Mouse (Mus musculus) liver, embryonic 11.5 days (tissue): Measurements from ENCODE around the gene Zranb3. TPM values are rescaled to one million over a fixed set of nuclear protein-coding genes. Genes with fewer than 3 reads are reported as not detected.

Experiments
- ATAC-seq: fragments of 200-750 bp; cut with Nextera tagmentation; replicated peaks from 2 replicates; pipeline ENCODE4 v1.8.0; 2017; ENCODE audit warnings: moderate number of reproducible peaks, mild to moderate bottlenecking, moderate TSS enrichment, moderate library complexity; ENCODE audit not compliant: low FRiP score
- DNase-seq: peaks from one replicate; pipeline ENCODE4 v3.0.0-alpha.2; 2017; ENCODE audit warnings: low spot score
- H3K27ac ChIP-seq: fragments of 300-500 bp; sonication (generic); 2 replicates; pipeline ENCODE4 v1.5.1; 2014; ENCODE audit warnings: mild to moderate bottlenecking, low read depth, low read length, control low read depth
- H3K27me3 ChIP-seq: fragments of 300-500 bp; sonication (generic); replicated peaks from 2 replicates; pipeline ENCODE4 v1.6.1; 2014; ENCODE audit warnings: low read length, mixed read lengths; ENCODE audit not compliant: control insufficient read depth, insufficient read depth
- H3K36me3 ChIP-seq: fragments of 300-500 bp; sonication (generic); 2 replicates; pipeline ENCODE4 v1.6.1; 2014; ENCODE audit warnings: mild to moderate bottlenecking, low read length, moderate library complexity, mixed read lengths; ENCODE audit not compliant: control insufficient read depth, insufficient read depth
- H3K4me1 ChIP-seq: fragments of 300-500 bp; sonication (generic); replicated peaks from 2 replicates; pipeline ENCODE4 v1.6.1; 2014; ENCODE audit warnings: low read length, mixed read lengths; ENCODE audit not compliant: control insufficient read depth, insufficient read depth
- H3K4me2 ChIP-seq: fragments of 300-500 bp; sonication (generic); 2 replicates; pipeline ENCODE4 v1.6.1; 2014; ENCODE audit warnings: mild to moderate bottlenecking, control low read depth, moderate library complexity
- H3K4me3 ChIP-seq: fragments of 300-500 bp; sonication (generic); 2 replicates; pipeline ENCODE4 v1.5.1; 2014; ENCODE audit warnings: low read depth, low read length, control low read depth
- H3K9ac ChIP-seq: fragments of 300-500 bp; sonication (generic); 2 replicates; pipeline ENCODE4 v1.6.1; 2014; ENCODE audit warnings: low read depth, low read length, control low read depth
- H3K9me3 ChIP-seq: fragments of 300-500 bp; sonication (generic); 2 replicates; pipeline ENCODE4 v1.6.1; 2016; ENCODE audit warnings: low read length, inconsistent platforms, mixed read lengths; ENCODE audit not compliant: control insufficient read depth
- WGBS: fragments of 180-500 bp; shearing (Covaris S2); extraction: QIAGEN DNeasy Blood & Tissue Kit; methylation state at CpG from one replicate; pipeline ENCODE4 v1.1.7; 2014; 5-methylcytosine and 5-hydroxymethylcytosine counted together
- polyA plus RNA-seq: library from polyadenylated mRNA; unstranded; fragments of >200 nt; fragmentation: Nextera tagmentation; extraction: Ambion mirVana; gene quantifications from 2 replicates; pipeline ENCODE4 v1.2.1, GENCODE M21; 2014

Gene Zranb3
- polyA plus RNA-seq, 1 experiment from 2014 or later: 10.7 TPM

DNA sequence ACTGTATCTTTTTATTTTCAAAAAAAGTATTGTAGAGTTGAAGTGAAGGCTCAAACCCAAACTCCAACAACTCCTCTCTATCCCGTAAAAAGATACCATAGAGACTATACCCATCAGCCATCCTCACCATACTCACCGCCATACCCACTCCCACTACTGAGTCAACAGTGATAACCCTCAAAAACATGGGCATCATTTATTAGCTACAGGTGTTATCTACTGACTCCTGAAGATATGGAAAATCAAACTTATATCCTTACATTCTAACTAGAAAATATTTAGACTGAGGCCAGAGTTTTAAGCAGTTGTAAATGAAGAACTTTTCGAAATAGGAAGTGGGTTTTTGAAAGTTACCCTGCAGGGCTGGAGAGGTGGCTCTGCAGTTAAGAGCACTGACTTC lies 32.8 kb downstream of the Zranb3 start:
- no peak overlapping the region for H3K4me2 ChIP-seq
- ATAC-seq (no peak), DNase-seq (no peak)

DNA sequence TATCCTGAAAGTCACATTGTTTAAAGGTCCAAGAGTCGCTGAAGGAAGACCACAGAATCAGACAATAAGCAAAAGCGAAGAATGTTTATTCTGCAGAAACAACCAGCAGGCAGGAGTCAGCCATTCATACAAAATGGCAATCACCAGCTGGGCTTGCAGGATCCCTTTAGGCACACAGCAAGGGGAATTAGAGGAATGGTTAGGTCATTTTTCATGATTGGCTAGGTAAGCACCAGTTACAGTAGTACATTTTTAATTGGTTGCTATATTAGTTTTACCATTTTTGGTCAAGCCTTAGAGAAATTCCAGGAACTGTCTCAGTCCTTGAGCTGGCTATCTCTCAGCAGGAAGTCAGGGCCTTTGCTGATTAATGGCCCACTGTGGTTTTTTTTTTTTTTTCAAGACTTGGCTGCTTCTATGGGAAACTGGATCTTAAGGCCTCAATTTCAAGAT lies 33.9 kb downstream of the Zranb3 start:
- H3K4me2 ChIP-seq: peak overlapping the region; percentile 26; the same call in 1 of the 2 replicates
- no peaks in the 10 kb centered on the region for H3K27me3 ChIP-seq
- no peak overlapping the region for H3K4me3 ChIP-seq
- DNase-seq: no peak
- H3K4me1 ChIP-seq: peaks cover 14% of the 10 kb centered on the region
- 44% methylated on average over 2 of the region's 2 CpGs for WGBS
- no peak overlapping the region for H3K9ac ChIP-seq
- no peaks in the 10 kb centered on the region; the same call in 1 of the 2 replicates for H3K9me3 ChIP-seq
- peaks cover 3% of the 10 kb centered on the region; the same call in 1 of the 2 replicates for H3K36me3 ChIP-seq
- peak; percentile 87 for ATAC-seq
- H3K27ac ChIP-seq: peak overlapping the region; percentile 74

More for the DNA sequence above, 32.8 kb downstream of the Zranb3 start:
- 94% methylated on average over 3 of the region's 3 CpGs for WGBS
- H3K4me3 ChIP-seq: no peak overlapping the region
- H3K36me3 ChIP-seq: peaks cover 3% of the 10 kb centered on the region; the same call in 1 of the 2 replicates
- H3K4me1 ChIP-seq: peaks cover 14% of the 10 kb centered on the region
- no peak overlapping the region for H3K27ac ChIP-seq
- H3K27me3 ChIP-seq: no peaks in the 10 kb centered on the region
- H3K9me3 ChIP-seq: no peaks in the 10 kb centered on the region; the same call in 1 of the 2 replicates
- no peak overlapping the region for H3K9ac ChIP-seq

DNA sequence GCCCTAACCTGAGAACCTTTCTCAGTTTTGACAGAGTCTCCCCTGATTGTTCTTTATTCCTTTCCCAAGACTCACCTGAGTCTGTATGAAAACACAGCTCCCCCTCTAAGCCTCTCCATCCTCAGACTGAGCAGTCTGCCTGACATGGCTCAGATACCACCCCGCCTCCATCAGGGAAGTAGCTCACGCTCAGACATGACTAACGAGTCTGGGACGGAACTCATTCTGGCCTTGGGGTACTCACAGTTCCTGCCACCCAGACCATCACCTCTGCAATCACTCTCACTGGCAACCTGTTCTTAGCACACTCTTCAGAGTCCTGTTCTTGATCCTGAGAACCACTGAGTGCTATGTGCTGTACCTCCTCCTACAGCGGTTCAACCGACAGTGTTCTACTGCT lies 38.1 kb downstream of the Zranb3 start:
- H3K27me3 ChIP-seq: no peaks in the 10 kb centered on the region
- H3K9me3 ChIP-seq: no peaks in the 10 kb centered on the region; the same call in 1 of the 2 replicates
- no peak overlapping the region for H3K27ac ChIP-seq
- DNase-seq: no peak
- H3K36me3 ChIP-seq: peaks cover 3% of the 10 kb centered on the region; the same call in 1 of the 2 replicates
- 88% methylated on average over 6 of the region's 6 CpGs for WGBS
- H3K9ac ChIP-seq: no peak overlapping the region
- H3K4me1 ChIP-seq: peaks cover 16% of the 10 kb centered on the region
- H3K4me2 ChIP-seq: no peak overlapping the region
- no peak overlapping the region for H3K4me3 ChIP-seq
- no peak for ATAC-seq

DNA sequence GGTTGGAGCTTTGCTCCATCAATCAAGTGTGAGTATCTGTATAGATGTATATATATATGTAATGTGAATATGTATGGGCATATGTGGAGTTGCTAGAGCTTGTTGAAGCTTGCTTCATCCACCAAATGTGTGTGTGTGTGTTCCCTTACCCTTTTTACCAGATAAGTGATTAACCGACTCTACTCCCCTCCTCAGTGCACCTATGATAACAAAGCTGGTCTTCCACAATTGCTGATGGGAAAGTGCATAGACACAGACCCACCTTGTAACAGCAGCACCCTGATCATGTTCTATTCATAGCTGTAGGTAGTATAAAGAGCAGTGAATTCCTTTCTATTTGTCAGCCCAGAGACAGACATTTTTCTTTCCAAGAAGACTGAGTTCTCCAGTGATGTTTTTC lies 40.7 kb downstream of the Zranb3 start:
- Histone ChIP-seq H3K4me1 (peaks cover 9% of the 10 kb centered on the region; the same call in 1 of the 2 replicates), H3K4me2 (no peak overlapping the region), H3K36me3 (peaks cover 3% of the 10 kb centered on the region; the same call in 1 of the 2 replicates), H3K9ac (no peak overlapping the region), H3K27ac (no peak overlapping the region), H3K27me3 (no peaks in the 10 kb centered on the region), H3K9me3 (no peaks in the 10 kb centered on the region; the same call in 1 of the 2 replicates), H3K4me3 (no peak overlapping the region)
- 64% methylated on average over 1 of the region's 1 CpGs for WGBS
- DNase-seq: no peak
- peak; percentile 56 for ATAC-seq

DNA sequence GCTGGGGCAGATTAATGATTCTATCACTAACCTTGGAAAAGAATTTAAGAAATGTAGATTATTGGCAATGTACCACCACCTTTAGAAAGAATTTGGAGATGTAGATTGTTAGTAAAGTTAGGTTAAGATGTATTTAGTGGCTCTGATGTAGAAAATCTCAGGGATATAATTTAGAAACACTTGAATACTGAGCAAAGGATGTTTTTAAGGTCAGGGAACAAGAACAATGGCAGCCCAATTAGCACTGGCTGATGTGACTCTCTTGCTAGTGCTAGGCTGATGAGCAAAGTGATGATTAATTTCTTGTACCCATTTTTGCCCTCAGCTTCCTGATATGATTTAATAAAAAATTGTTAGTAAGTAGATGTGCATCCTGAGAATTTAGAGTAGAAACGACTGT lies 41.4 kb downstream of the Zranb3 start:
- no peak overlapping the region for H3K4me2 ChIP-seq
- no peaks in the 10 kb centered on the region for H3K36me3 ChIP-seq
- H3K9me3 ChIP-seq: no peaks in the 10 kb centered on the region
- no peaks in the 10 kb centered on the region for H3K27me3 ChIP-seq
- H3K4me1 ChIP-seq: peaks cover 9% of the 10 kb centered on the region; the same call in 1 of the 2 replicates
- no peak overlapping the region for H3K27ac ChIP-seq
- no peak for DNase-seq
- H3K4me3 ChIP-seq: no peak overlapping the region
- 84% methylated on average over 1 of the region's 1 CpGs for WGBS
- H3K9ac ChIP-seq: no peak overlapping the region
- ATAC-seq: no peak

DNA sequence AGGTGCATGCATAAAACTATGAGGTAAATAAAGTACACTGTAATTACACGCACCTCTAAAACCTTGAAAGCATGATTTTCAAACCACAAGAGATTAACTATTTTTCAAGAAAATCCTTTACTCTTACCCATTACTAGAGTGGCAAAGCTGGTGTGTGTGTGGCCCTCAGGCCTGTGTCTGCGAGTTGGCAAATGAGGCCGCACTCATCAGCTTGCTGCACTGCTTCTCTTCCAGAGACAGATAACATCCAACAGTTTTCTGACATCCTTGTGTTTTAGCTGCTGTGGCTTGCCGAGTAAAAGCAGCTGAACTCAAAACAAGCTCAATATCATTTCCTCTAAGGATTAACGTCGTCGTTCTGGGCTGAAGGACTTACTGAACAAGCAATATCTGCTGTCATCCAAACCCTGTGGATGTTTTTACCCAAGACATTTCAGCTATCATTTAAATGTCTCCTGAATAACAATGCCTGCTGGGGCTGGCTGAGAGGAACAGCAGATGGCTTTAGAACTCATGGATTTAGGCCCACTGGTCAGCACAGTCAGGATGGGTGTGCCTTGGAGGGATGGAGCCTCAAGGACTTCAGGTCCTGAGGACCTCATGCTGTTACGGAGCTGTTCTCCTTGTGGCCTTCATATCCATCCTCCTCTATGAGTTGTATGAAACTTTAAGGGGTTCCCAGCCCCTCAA lies 42.0 kb downstream of the Zranb3 start:
- H3K27me3 ChIP-seq: no peaks in the 10 kb centered on the region
- H3K4me1 ChIP-seq: peaks cover 9% of the 10 kb centered on the region; the same call in 1 of the 2 replicates
- no peak for ATAC-seq
- WGBS: 67% methylated on average over 8 of the region's 8 CpGs
- no peak overlapping the region for H3K9ac ChIP-seq
- H3K36me3 ChIP-seq: no peaks in the 10 kb centered on the region
- H3K27ac ChIP-seq: no peak overlapping the region
- no peak overlapping the region for H3K4me3 ChIP-seq
- no peak overlapping the region for H3K4me2 ChIP-seq
- H3K9me3 ChIP-seq: no peaks in the 10 kb centered on the region
- no peak for DNase-seq

DNA sequence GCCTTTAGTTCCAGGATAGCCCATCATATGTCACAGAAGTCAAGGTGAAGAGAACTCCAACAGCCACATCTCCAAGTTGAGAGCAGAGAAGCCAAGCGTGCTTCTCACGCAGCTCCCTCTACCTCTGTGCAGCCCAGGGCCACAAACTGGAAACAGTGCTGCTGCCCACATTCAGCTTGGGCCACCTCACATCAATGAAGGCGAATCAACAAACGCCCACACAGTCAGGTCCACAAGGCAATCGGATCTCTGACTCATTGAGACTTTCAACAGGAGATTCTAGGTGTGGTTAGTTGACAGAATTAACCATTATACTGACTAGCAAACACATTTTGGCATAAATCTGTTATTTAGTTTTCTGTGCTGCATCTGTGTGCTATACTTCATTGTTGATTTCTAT lies 44.2 kb downstream of the Zranb3 start:
- Histone ChIP-seq H3K9ac (no peak overlapping the region), H3K27me3 (no peaks in the 10 kb centered on the region), H3K36me3 (no peaks in the 10 kb centered on the region), H3K9me3 (no peaks in the 10 kb centered on the region), H3K4me1 (peaks cover 9% of the 10 kb centered on the region; the same call in 1 of the 2 replicates), H3K27ac (no peak overlapping the region), H3K4me3 (no peak overlapping the region), H3K4me2 (no peak overlapping the region)
- ATAC-seq (no peak), DNase-seq (no peak)
- WGBS: 85% methylated on average over 5 of the region's 5 CpGs

DNA sequence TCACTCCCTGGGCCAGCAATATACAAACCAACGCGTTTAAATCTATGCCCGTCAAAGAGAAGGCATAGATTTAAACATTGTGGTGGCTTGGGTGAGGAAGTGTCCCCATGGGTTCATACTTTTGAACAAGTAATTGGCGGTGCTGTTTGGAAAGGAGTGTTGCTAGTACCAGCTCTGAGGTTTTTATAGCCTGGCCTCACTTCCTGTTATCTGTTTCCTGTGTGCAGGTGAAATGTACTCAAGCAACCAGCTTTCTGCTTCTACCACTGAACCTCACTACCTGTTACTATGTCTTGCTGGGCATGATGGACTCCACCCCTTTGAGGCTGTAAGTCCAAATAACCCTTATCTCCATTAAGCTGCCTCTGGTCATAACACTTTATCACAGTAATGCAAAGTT lies 45.6 kb downstream of the Zranb3 start:
- DNase-seq (no peak), ATAC-seq (0 out of 2 replicates have a peak, but pooled peaks have one; percentile 10)
- H3K9me3 ChIP-seq: no peaks in the 10 kb centered on the region
- no peak overlapping the region for H3K9ac ChIP-seq
- peaks cover 9% of the 10 kb centered on the region; the same call in 1 of the 2 replicates for H3K4me1 ChIP-seq
- no peaks in the 10 kb centered on the region for H3K27me3 ChIP-seq
- H3K36me3 ChIP-seq: no peaks in the 10 kb centered on the region
- WGBS: 90% methylated on average over 4 of the region's 4 CpGs
- no peak overlapping the region for H3K4me3 ChIP-seq
- H3K27ac ChIP-seq: no peak overlapping the region
- H3K4me2 ChIP-seq: no peak overlapping the region

DNA sequence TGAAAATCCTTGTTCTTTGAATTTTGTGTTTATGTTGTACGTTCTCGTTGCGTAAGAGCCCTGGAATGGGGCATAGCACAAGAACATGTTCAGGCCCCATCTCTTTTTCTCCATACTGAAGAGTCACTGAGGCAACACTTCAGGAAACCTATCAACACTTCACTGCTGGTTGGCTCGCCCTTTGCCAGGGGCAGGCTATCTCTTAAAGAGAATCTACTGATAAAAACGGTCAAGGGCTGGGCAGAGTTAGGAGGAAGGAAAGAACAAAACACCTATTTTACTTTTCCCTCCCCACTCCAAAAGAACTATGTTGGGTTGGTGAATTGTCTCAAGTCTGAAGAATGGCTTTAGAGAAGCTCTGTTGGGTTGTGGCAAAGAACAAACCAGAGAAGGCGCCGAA lies 55.9 kb downstream of the Zranb3 start:
- H3K27me3 ChIP-seq: no peaks in the 10 kb centered on the region
- no peaks in the 10 kb centered on the region; the same call in 1 of the 2 replicates for H3K4me1 ChIP-seq
- DNase-seq (no peak), ATAC-seq (no peak)
- no peak overlapping the region for H3K9ac ChIP-seq
- no peak overlapping the region for H3K27ac ChIP-seq
- no peak overlapping the region for H3K4me3 ChIP-seq
- peaks cover 3% of the 10 kb centered on the region; the same call in 1 of the 2 replicates for H3K36me3 ChIP-seq
- H3K4me2 ChIP-seq: no peak overlapping the region
- WGBS: 74% methylated on average over 7 of the region's 7 CpGs
- H3K9me3 ChIP-seq: no peaks in the 10 kb centered on the region
